Mouse (Mus musculus): ENCODE results near the gene Samd13. TPM values are rescaled to one million over a fixed set of nuclear protein-coding genes. Genes with fewer than 3 reads are reported as not detected.

Samd13 gene
- polyA plus RNA-seq, 3 experiments from 2014 or later, result 0.78 TPM; not detected in 2

- no peak for ATAC-seq
Measured at GRCm38 (mm10) chr3:146611821-146612220, 73.6 kb downstream of the Samd13 start.

- no peak for ATAC-seq
Measured at GRCm38 (mm10) chr3:146611261-146611660, 74.1 kb downstream of the Samd13 start.

- no peak for ATAC-seq
Measured at GRCm38 (mm10) chr3:146610322-146610721, 75.1 kb downstream of the Samd13 start.

- ATAC-seq, result no peak
Measured at GRCm38 (mm10) chr3:146607368-146607767, 78.0 kb downstream of the Samd13 start.

- ATAC-seq, result no peak
Measured at GRCm38 (mm10) chr3:146604647-146605046, 80.7 kb downstream of the Samd13 start.

GRCm38 (mm10) chr3:146602531-146602930 is 82.9 kb downstream of the Samd13 start:
- no peak for ATAC-seq

- no peak for ATAC-seq
Measured at GRCm38 (mm10) chr3:146601205-146601604, 84.2 kb downstream of the Samd13 start.

- no peak for ATAC-seq
Measured at GRCm38 (mm10) chr3:146599198-146599900, 86.0 kb downstream of the Samd13 start.

- no peak for ATAC-seq
Measured at GRCm38 (mm10) chr3:146598411-146598810, 87.0 kb downstream of the Samd13 start.

- ATAC-seq, result no peak
Measured at GRCm38 (mm10) chr3:146596864-146597263, 88.5 kb downstream of the Samd13 start.

- no peak for ATAC-seq
Measured at GRCm38 (mm10) chr3:146596387-146596786, 89.0 kb downstream of the Samd13 start.

- no peak for ATAC-seq
Measured at GRCm38 (mm10) chr3:146595440-146595839, 90.0 kb downstream of the Samd13 start.

Other genes with a start within 250 kb of the Samd13 start
- gene Ctbs, start 235.8 kb downstream of the Samd13 start, polyA plus RNA-seq (2017; shearing (Covaris generic)), result 10 to 100 TPM in 1 of 3 experiments, 1 to 10 TPM in 2; 5.9 to 10.2 (median 7.2) TPM
- gene Spata1, start 185.8 kb downstream of the Samd13 start, polyA plus RNA-seq (2017; shearing (Covaris generic)), result 10 to 100 TPM in 1 of 3 experiments, 1 to 10 TPM in 2; 7.9 to 10.4 (median 9.6) TPM
- gene Gng5, start 185.8 kb downstream of the Samd13 start, polyA plus RNA-seq (2017; shearing (Covaris generic)), result 100 to 1,000 TPM; 359 to 368 (median 360) TPM
- gene Rpf1, start 164.2 kb downstream of the Samd13 start, polyA plus RNA-seq (2017; shearing (Covaris generic)), result 10 to 100 TPM; 47.4 to 53.6 (median 50.6) TPM
- under 1 TPM in 1 of 3 experiments, not detected in 2; 0.13 TPM for gene Uox, start 115.2 kb downstream of the Samd13 start, polyA plus RNA-seq (2017; shearing (Covaris generic))
- not detected for gene Dnase2b, start 70.0 kb downstream of the Samd13 start, polyA plus RNA-seq (2017; shearing (Covaris generic))
- gene 4930503B20Rik, start 34.3 kb downstream of the Samd13 start, polyA plus RNA-seq (2017; shearing (Covaris generic)), result not detected
- gene Prkacb, start 127.4 kb upstream of the Samd13 start, polyA plus RNA-seq (2017; shearing (Covaris generic)), result 100 to 1,000 TPM; 115 to 151 (median 125) TPM
- gene Ttll7, start 166.8 kb upstream of the Samd13 start, polyA plus RNA-seq (2017; shearing (Covaris generic)), result not detected

Measured in inflammation-experienced regulatory T-cells, adult 6 months (primary cell).